Mouse (Mus musculus) ovary, postnatal 10 days (tissue): ENCODE results near the gene Mrpl23.

ENCODE experiments used
- DNase-seq: peaks from one replicate; pipeline ENCODE4 v3.0.0; 2022; ENCODE audit warnings: low spot score

Gene Mrpl23

DNA sequence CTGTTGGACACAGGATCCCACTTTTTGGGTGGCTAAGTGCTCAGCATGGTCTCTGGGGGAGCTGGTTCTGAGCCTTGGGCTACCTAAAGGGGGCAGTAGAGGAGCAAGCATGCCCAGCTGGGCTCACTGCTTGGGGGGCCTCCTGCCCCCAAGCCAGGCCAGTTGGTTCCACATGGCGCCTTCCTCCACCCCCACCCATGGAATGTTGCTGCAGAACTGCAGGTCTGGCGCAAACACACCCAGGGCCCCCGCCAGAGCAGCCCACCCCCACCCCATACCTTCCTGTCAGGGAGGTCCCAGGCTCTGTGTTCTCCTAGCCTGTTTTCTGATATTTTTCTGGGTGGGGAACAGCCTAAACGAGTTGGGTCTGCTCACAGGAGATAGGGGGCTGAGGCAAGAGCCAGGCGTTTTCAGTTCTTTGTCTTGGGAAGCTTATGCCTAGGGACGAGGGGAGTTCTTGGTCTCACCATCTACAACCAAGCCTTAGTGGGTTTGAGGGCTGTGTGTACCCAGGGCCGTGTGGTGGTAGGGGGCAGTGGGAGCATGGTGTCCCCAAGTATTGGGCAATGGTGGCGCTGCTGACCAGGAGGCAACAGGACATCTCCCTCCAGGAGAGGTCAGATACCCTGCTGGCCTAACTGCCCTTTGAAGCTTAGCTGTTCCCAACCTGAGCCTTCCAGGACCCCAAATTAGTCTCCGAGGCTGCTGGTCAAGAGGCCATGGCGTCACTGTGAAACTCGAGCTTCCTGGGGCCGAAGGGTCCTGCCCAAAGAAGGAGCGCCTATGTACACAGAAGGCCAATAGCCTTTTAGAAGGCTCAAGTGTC, 20.3 kb downstream of the Mrpl23 start:
- no peak for DNase-seq

DNA sequence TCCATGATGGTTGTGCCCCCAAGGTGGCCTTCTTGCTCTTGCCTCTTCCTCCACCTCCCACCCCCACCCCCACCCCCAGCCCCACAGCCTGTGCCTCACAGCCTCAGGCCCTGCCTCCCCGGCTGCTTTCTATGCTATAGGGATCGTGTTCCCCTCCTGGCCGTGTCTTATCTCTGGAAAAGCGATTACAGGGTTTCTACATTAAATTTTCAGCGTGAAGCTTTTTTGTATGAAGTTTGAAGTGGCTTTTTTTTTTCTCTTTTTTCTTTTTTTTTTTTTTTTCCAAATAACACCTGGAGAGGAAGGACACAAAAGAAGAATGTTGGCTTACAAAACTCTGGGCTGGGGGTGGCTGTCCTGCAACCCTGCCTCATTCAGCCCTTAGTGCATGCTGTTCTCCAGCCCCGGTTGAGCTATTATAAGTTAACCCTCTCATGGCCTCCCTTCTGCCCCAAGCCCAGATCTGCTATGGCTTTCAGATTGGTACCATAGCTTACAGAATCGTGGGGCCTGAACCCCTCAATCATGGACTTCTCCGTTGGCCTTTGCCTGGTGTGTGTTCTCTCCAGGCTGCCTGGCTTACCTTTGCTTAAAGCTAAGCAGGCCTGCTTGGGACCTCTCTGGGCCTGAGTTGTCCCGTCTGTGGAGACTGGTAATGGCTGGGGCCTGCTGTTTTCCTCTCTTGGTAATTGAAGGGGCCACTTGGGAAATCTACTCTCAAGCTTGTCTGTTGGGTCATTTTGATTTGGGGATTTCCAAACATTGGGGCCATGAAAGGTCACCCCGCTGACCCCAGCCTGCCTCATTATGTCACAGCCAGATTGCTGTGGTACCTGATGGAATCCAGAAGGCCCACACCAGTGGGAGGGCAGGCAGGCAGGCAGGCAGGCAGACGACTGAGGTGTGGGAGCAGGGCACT, 21.2 kb downstream of the Mrpl23 start:
- no peak for DNase-seq

- no peak for DNase-seq
Measured at GRCm38 (mm10) chr7:142554625-142555024, 22.1 kb downstream of the Mrpl23 start.

- DNase-seq: no peak
Measured at GRCm38 (mm10) chr7:142555366-142556088, 23.0 kb downstream of the Mrpl23 start.

DNA sequence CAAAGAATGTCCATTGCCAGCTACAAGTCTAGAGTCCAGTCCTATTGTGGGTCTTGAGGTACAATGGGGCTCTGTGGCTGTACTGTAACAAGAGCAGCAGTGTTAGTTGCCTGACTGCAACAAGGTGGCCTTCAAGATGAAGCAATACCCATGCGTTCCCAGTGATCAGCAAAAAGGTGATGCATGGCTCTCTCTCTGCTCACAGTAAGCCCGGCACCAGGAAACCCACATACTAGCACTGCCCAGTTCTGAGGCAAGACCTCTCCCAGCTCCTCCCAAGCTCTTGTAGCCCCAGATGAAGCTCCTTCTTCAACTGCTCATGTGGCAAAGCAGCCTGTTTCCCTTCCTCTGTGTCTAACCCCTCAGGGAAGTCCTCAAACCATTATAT, 23.6 kb downstream of the Mrpl23 start:
- DNase-seq: no peak

- no peak for DNase-seq
Measured at GRCm38 (mm10) chr7:142557696-142558095, 25.2 kb downstream of the Mrpl23 start.

GRCm38 (mm10) chr7:142558511-142559146, 26.1 kb downstream of the Mrpl23 start:
- no peak for DNase-seq

- DNase-seq: no peak
Measured at GRCm38 (mm10) chr7:142559651-142560175, 27.2 kb downstream of the Mrpl23 start.

DNA sequence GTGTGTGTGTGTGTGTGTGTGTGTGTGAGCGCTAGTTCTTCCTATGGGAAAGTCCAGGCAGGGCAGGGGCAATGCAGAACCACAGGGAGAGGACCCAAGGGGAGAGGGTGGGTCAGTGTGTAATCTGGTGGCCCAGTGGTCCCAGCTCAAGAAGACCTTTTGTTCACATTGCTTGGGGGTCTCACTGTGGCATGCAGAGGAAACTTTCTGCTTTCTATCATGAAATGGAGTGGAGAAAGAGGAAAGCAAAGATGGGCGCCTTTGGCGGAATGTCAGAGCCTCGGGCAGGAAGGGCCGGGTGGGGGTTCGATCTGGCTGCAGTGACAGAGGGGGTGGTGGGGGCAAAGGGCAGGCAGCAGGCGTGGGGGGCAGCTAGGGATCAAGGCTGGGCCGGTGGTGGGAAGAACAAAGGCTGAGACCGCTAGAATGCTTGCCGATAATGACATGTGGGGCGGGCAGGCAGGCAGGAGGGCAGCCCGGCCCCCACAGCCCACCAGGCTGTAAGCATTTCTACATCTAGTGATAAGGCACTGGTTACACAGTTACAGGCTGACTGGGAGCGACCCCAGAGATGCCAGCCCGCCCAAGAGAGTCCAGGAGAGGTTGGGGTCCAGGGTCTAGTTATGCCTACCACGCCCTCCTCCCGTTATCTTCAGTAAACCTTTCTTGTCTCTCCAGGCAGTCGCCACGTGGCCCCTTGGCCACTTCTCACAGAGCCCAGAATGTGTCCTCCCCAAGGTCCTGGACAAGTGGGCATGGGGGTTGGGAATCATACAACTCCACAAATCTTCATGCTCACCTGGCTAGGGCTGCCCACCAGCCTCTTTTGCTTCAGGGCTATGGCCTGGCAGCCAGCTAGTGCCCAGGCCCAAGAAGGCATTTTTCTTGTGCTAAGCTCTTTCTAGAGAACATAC, 28.7 kb downstream of the Mrpl23 start:
- no peak for DNase-seq

GRCm38 (mm10) chr7:142561856-142562404, 29.4 kb downstream of the Mrpl23 start:
- no peak for DNase-seq

DNA sequence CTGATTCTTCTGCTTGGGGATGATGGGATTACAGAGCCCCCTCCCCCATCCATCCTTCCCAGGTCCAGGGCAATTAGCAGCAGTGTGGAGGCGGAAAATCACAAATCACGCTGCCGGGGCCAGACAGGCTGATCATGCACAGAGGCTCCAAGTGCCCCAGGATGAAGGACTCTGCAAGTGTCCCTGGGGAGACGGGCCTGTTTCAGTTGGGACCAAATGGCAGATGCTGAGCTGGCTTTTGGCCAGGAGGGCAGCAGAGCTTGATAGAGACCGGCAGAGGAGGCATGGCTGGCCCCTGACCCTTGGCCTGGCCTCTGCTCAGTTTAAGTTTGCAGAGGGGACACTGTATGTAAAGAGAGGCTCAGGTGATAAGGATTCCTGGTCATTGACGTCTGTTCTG, 30.7 kb downstream of the Mrpl23 start:
- DNase-seq: no peak

DNA sequence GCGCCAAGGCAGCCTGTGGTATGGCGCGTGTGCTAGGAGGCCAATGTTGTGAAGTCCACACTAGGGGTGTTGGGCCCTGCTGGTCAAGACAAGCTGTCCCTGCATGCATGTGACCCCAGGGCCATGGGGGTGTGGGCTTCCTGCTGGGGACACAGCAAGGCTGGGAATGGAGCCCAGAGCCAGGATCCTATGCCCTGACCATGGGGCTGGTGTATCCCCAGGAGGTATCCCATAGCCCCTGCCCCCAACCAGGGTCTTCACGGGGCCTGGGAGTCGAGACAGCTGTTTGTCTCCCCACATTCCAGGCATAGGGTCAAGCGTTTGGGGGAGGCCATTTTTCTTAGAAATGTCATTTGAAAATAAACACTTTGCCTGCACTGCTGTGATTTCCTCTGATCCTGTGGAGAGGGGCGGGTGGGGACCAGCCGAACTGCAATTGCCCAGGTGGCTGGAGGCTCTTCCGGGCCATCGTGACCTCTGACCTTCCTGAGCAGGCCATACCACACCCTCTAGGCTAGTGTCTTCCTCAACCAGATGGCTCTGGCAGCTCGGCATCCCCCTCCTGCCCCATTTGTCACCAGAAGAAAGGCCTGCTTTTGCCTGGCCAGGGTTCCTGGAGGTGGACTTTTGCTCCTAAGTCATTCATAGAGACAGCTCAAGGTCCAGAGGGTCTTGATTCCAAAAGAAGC, 32.6 kb downstream of the Mrpl23 start:
- DNase-seq: no peak

- no peak for DNase-seq
Measured at GRCm38 (mm10) chr7:142566512-142566911, 34.0 kb downstream of the Mrpl23 start.

DNA sequence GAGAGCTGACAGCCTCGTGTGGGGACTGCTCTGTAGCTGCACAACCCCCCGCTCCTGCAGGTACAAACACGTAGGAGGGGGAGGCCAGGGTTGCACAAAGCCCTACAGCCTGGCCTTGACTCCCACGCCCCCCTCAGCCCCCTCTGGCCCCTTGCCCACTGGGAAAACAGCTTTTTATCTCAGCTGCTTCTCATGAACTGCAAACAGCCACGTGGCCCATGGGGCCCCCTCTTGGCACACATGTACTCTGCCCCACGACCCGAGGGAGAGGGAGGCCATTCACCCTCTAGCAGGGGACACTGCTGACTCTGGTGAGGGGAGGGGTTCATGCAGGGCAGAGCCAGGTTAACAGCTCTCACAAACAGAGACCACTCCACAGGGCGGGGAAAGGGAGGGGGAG, 36.5 kb downstream of the Mrpl23 start:
- no peak for DNase-seq

- no peak for DNase-seq
Measured at GRCm38 (mm10) chr7:142570565-142570964, 38.1 kb downstream of the Mrpl23 start.

DNA sequence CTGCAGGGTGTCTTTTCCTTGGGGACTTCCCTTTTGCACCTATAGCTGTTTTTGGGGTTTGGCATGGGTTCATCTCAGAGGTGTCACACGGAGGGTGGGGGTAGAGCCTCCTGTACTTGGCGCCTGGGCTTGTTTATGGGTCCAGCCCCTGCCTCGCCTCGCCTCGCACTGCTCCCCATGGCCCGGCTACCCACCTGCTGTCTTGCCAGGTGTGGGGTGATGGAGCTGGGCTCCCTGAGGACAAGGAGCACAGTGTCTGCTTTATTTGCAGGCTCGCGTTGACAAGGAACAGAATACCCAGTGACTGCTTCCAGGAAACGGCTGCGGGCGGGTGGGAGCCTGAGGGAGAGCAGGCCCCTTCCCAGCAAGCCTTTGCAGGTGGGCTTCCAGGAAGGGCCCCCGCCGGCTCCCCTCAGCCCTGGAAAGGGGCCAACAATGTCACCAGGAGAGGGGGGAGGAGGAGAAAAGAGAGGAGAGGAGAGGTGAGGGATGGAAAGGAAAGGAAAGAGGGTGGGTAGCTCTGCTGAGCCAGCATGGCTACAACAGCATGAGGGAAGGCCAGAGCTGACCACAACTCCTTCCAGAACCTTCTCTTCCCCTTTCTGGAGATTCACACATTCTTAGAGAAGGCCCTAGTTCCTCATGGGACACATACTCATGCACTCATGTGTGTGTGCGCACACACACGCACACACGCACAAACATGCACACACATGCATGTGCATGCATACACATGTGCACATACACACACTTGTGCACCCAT, 39.2 kb downstream of the Mrpl23 start:
- no peak for DNase-seq

DNA sequence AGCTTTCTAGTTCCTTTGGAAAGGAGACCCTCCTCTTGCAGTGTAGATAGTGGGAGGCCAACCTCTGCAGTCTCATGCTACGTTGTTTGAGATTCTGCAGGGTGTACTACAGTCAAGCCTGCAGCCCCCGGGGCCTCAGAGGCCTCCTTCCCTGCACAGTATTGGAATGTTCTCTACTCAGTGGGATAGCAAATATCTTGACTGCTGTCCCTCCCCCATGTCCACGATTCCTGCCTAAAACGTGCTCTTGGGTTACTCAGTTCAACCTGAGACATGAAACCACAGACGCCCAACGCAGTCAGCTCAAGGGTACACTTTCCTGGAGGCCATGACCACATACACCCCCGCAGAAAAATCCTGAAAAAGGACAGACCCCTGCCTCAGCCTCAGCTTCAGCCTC, 39.9 kb downstream of the Mrpl23 start:
- no peak for DNase-seq

- DNase-seq: no peak
Measured at GRCm38 (mm10) chr7:142572992-142573391, 40.5 kb downstream of the Mrpl23 start.

DNA sequence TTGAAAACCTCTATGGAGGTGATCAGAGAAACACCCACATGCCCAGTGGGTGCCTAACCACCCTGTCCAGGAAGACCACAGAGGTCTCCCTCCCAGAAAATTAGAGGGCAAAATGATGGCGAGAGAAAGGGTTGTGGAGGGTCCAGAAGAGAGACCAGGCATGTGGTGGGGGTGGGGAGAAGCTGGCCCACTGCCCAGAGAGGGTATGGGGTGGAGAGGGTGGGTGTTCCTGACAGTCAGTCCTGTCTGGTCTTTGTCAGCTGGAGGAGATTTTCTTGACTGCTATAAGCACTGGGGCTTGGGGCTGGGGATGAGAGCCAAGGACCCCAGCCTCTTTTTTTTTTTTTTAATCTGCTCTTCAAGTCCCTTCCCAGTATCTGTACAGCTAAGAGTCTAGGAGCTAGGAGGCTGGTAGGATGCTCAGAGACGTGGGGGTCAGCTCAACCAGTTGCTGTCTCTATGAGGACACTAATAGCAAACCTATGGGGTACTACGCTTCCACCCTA, 41.7 kb downstream of the Mrpl23 start:
- DNase-seq: no peak
